Mouse (Mus musculus) left cerebral cortex, adult 2 months (tissue): ENCODE results near the gene Thsd7a. TPM values are rescaled to one million over a fixed set of nuclear protein-coding genes. Genes with fewer than 3 reads are reported as not detected.

ENCODE experiments used
- DNase-seq, 2 experiments: peaks; one replicate each; pipeline ENCODE4 v3.0.0; 2021 to 2022; ENCODE audit warnings: low spot score in 2 of 2, mixed read lengths in 1 of 2; ENCODE audit errors: extremely low spot score in 1 of 2
- H3K27ac ChIP-seq: fragments of 200-600 bp; 2 replicates; pipeline ENCODE4 v1.8.1; 2022
- H3K4me3 ChIP-seq: fragments of 200-600 bp; 2 replicates; pipeline ENCODE4 v1.8.1; 2022
- CTCF ChIP-seq: fragments of 200-600 bp; IDR thresholded peaks from 2 replicates; pipeline ENCODE4 v1.8.1; 2022; ENCODE audit warnings: antibody characterized with exemption, mild to moderate bottlenecking, moderate library complexity
- intact Hi-C: fragments of 180-260 bp; cut with DNase I; formaldehyde crosslinking; loops from one replicate; pipeline ENCODE4 v1.15.1; 2025
- total RNA-seq, 2 experiments: library from RNA; stranded (reverse); gene quantifications; 2 replicates each; pipeline ENCODE4 v1.2.3; 2021

The Thsd7a gene
- total RNA-seq, 2 experiments from 2014 or later, result 36.7 to 41.9 TPM

- DNase-seq, result no peak
- TF ChIP-seq CTCF, result no peak
- intact Hi-C loops, result no loop called here
- Histone ChIP-seq H3K27ac (no peak overlapping the region), H3K4me3 (no peak overlapping the region)
Measured at GRCm38 (mm10) chr6:12493571-12493970, 255.6 kb downstream of the Thsd7a start.

GRCm38 (mm10) chr6:12488882-12489281 lies 260.3 kb downstream of the Thsd7a start:
- intact Hi-C loops, result no loop called here
- no peak overlapping the region for H3K27ac ChIP-seq
- DNase-seq, result no peak
- no peak for TF ChIP-seq CTCF
- no peak overlapping the region for H3K4me3 ChIP-seq

GRCm38 (mm10) chr6:12481527-12482163 lies 267.6 kb downstream of the Thsd7a start:
- Histone ChIP-seq H3K4me3 (no peak overlapping the region), H3K27ac (no peak overlapping the region)
- no peak for TF ChIP-seq CTCF
- DNase-seq, result no peak
- intact Hi-C loops, result no loop called here

- Histone ChIP-seq H3K4me3 (no peak overlapping the region), H3K27ac (peak overlapping the region; percentile 8; the same call in 1 of the 2 replicates)
- no peak for DNase-seq
- TF ChIP-seq CTCF, result no peak
- intact Hi-C loops, result loop anchor here (10.0 kb wide), 1 partner anchor 266 kb away; the partner anchor contains the start of gene Thsd7a
Measured at GRCm38 (mm10) chr6:12478359-12478758, 270.9 kb downstream of the Thsd7a start.

- TF ChIP-seq CTCF, result no peak
- no peak overlapping the region for H3K27ac ChIP-seq
- intact Hi-C loops, result loop anchor here (10.0 kb wide), 1 partner anchor 274 kb away; the partner anchor contains the start of gene Thsd7a
- DNase-seq, result no peak
- H3K4me3 ChIP-seq, result no peak overlapping the region
Measured at GRCm38 (mm10) chr6:12470935-12471334, 278.3 kb downstream of the Thsd7a start.

- H3K4me3 ChIP-seq, result no peak overlapping the region
- H3K27ac ChIP-seq, result no peak overlapping the region
- intact Hi-C loops, result no loop called here
- no peak for TF ChIP-seq CTCF
- no peak for DNase-seq
Measured at GRCm38 (mm10) chr6:12467339-12468124, 281.7 kb downstream of the Thsd7a start.

- Histone ChIP-seq H3K4me3 (no peak overlapping the region), H3K27ac (no peak overlapping the region)
- DNase-seq, result no peak
- intact Hi-C loops, result no loop called here
- TF ChIP-seq CTCF, result no peak
Measured at GRCm38 (mm10) chr6:12458841-12459240, 290.4 kb downstream of the Thsd7a start.

- intact Hi-C loops, result no loop called here
Measured at GRCm38 (mm10) chr6:12457451-12457850, 291.8 kb downstream of the Thsd7a start.

GRCm38 (mm10) chr6:12454876-12455485 lies 294.2 kb downstream of the Thsd7a start:
- intact Hi-C loops, result no loop called here
- Histone ChIP-seq H3K4me3 (no peak overlapping the region), H3K27ac (no peak overlapping the region)
- no peak for TF ChIP-seq CTCF
- no peak for DNase-seq

More at GRCm38 (mm10) chr6:12457451-12457850, 291.8 kb downstream of the Thsd7a start:
- Histone ChIP-seq H3K27ac (no peak overlapping the region), H3K4me3 (no peak overlapping the region)
- no peak for TF ChIP-seq CTCF
- no peak for DNase-seq

GRCm38 (mm10) chr6:12454132-12454531 lies 295.1 kb downstream of the Thsd7a start:
- H3K27ac ChIP-seq, result no peak overlapping the region
- DNase-seq, result no peak
- TF ChIP-seq CTCF, result no peak
- H3K4me3 ChIP-seq, result no peak overlapping the region
- intact Hi-C loops, result no loop called here

GRCm38 (mm10) chr6:12448851-12449250 lies 300.4 kb downstream of the Thsd7a start:
- H3K27ac ChIP-seq, result no peak overlapping the region
- no peak for DNase-seq
- TF ChIP-seq CTCF, result no peak
- H3K4me3 ChIP-seq, result no peak overlapping the region
- intact Hi-C loops, result no loop called here

GRCm38 (mm10) chr6:12445486-12445885 lies 303.7 kb downstream of the Thsd7a start:
- intact Hi-C loops, result no loop called here
- TF ChIP-seq CTCF, result no peak
- no peak for DNase-seq
- H3K4me3 ChIP-seq, result no peak overlapping the region
- H3K27ac ChIP-seq, result no peak overlapping the region
